Mouse (Mus musculus): ENCODE data around the gene Susd1. TPM values are rescaled to one million over a fixed set of nuclear protein-coding genes. Genes with fewer than 3 reads are reported as not detected.

Susd1 gene
- polyA plus RNA-seq, 1 experiment from 2014 or later, result 3.6 TPM

GRCm38 (mm10) chr4:59388447-59389030 lies 49.9 kb downstream of the Susd1 start:
- H3K27me3 ChIP-seq (ENCODE audit: control insufficient read depth, insufficient read depth, low read length), result no peaks in the 10 kb centered on the region
- peaks cover 6 to 7% of the 10 kb centered on the region in 2 experiments; a peak in 3 of 4 replicates for H3K4me1 ChIP-seq (ENCODE audit: control insufficient read depth in 2 of 2, insufficient read depth in 2 of 2, low read length in 2 of 2)
- no peak for ATAC-seq (ENCODE audit: insufficient number of reproducible peaks, insufficient read depth, low FRiP score, low read depth)
- H3K9ac ChIP-seq (ENCODE audit: low read length), result no peak overlapping the region
- H3K4me3 ChIP-seq (ENCODE audit: control insufficient read depth in 1 of 2, insufficient read depth in 1 of 2, low read depth in 1 of 2, low read length in 2 of 2), result no peak overlapping the region
- 56% methylated on average over 13 of the region's 13 CpGs for WGBS
- no peak overlapping the region for H3K27ac ChIP-seq (replicated peaks in 1 of 2; ENCODE audit: control insufficient read depth in 1 of 2, insufficient read depth in 1 of 2, low read depth in 2 of 2, low read length in 2 of 2)
- no peaks in the 10 kb centered on the region for H3K36me3 ChIP-seq (ENCODE audit: control insufficient read depth, insufficient read depth, low read length)
- no peak overlapping the region for H3K4me2 ChIP-seq (ENCODE audit: low read length)
- H3K9me3 ChIP-seq (ENCODE audit: control insufficient read depth, low read length), result no peaks in the 10 kb centered on the region

DNA sequence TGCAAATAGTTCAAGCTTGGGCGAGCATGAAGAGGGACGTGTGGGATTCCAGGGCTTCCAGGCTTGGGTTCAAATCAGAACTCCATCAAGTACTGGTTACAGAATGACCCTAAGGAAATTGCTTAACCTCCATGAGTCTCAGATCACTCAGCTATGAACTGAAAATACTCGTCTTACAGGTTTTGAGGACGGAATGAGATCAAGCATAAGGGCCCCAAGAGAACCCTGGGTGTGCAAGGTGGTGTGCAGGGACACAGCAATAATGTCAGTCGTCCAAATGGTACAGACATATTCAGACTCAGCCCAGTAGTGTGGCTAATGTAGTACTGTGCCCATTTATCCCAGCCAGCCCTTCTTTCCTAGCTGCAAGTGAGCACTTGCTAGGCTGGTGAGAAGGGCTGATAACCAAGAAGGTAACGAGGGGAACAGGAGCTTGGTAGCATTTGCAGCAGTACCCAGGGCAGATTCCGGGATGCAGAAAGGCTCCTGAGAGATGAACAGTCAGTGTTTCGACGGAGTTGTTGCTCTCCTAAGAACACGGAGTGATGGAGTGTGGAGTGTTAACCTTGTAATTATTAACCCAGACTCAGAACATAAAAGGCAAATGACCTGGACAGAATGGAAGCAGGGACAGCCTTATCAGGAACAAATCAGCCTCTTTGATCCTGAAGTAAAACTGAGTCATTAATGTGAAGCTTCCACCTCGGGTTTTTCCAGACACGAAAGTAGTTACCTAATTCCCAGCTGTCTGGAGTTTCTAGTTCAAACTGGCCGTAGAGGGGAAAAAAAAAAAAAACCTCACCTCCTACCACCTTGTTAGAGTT lies 50.8 kb downstream of the Susd1 start:
- Histone ChIP-seq H3K27ac (replicated peaks in 1 of 2; ENCODE audit: control insufficient read depth in 1 of 2, insufficient read depth in 1 of 2, low read depth in 2 of 2, low read length in 2 of 2) (no peak overlapping the region), H3K36me3 (ENCODE audit: control insufficient read depth, insufficient read depth, low read length) (no peaks in the 10 kb centered on the region), H3K4me3 (ENCODE audit: control insufficient read depth in 1 of 2, insufficient read depth in 1 of 2, low read depth in 1 of 2, low read length in 2 of 2) (no peak overlapping the region), H3K27me3 (ENCODE audit: control insufficient read depth, insufficient read depth, low read length) (no peaks in the 10 kb centered on the region), H3K9me3 (ENCODE audit: control insufficient read depth, low read length) (no peaks in the 10 kb centered on the region), H3K9ac (ENCODE audit: low read length) (no peak overlapping the region), H3K4me1 (ENCODE audit: control insufficient read depth in 2 of 2, insufficient read depth in 2 of 2, low read length in 2 of 2) (peaks cover 6 to 7% of the 10 kb centered on the region in 2 experiments; a peak in 3 of 4 replicates), H3K4me2 (ENCODE audit: low read length) (no peak overlapping the region)
- WGBS, result 70% methylated on average over 13 of the region's 13 CpGs
- no peak for ATAC-seq (ENCODE audit: insufficient number of reproducible peaks, insufficient read depth, low FRiP score, low read depth)

- Histone ChIP-seq H3K4me1 (ENCODE audit: control insufficient read depth in 2 of 2, insufficient read depth in 2 of 2, low read length in 2 of 2) (peaks cover 6 to 7% of the 10 kb centered on the region in 2 experiments; a peak in 3 of 4 replicates), H3K36me3 (ENCODE audit: control insufficient read depth, insufficient read depth, low read length) (no peaks in the 10 kb centered on the region), H3K27me3 (ENCODE audit: control insufficient read depth, insufficient read depth, low read length) (no peaks in the 10 kb centered on the region), H3K4me3 (ENCODE audit: control insufficient read depth in 1 of 2, insufficient read depth in 1 of 2, low read depth in 1 of 2, low read length in 2 of 2) (no peak overlapping the region), H3K4me2 (ENCODE audit: low read length) (no peak overlapping the region), H3K27ac (replicated peaks in 1 of 2; ENCODE audit: control insufficient read depth in 1 of 2, insufficient read depth in 1 of 2, low read depth in 2 of 2, low read length in 2 of 2) (no peak overlapping the region), H3K9me3 (ENCODE audit: control insufficient read depth, low read length) (no peaks in the 10 kb centered on the region), H3K9ac (ENCODE audit: low read length) (no peak overlapping the region)
- no peak for ATAC-seq (ENCODE audit: insufficient number of reproducible peaks, insufficient read depth, low FRiP score, low read depth)
- WGBS, result 66% methylated on average over 10 of the region's 10 CpGs
Measured at GRCm38 (mm10) chr4:59385254-59385895, 53.1 kb downstream of the Susd1 start.

- no peak overlapping the region for H3K27ac ChIP-seq (replicated peaks in 1 of 2; ENCODE audit: control insufficient read depth in 1 of 2, insufficient read depth in 1 of 2, low read depth in 2 of 2, low read length in 2 of 2)
- H3K4me3 ChIP-seq (ENCODE audit: control insufficient read depth in 1 of 2, insufficient read depth in 1 of 2, low read depth in 1 of 2, low read length in 2 of 2), result no peak overlapping the region
- H3K4me2 ChIP-seq (ENCODE audit: low read length), result no peak overlapping the region
- no peaks in the 10 kb centered on the region for H3K27me3 ChIP-seq (ENCODE audit: control insufficient read depth, insufficient read depth, low read length)
- H3K36me3 ChIP-seq (ENCODE audit: control insufficient read depth, insufficient read depth, low read length), result no peaks in the 10 kb centered on the region
- H3K4me1 ChIP-seq (ENCODE audit: control insufficient read depth in 2 of 2, insufficient read depth in 2 of 2, low read length in 2 of 2), result peaks cover 6 to 7% of the 10 kb centered on the region in 2 experiments; a peak in 3 of 4 replicates
- 71% methylated on average over 3 of the region's 3 CpGs for WGBS
- H3K9ac ChIP-seq (ENCODE audit: low read length), result no peak overlapping the region
- no peaks in the 10 kb centered on the region for H3K9me3 ChIP-seq (ENCODE audit: control insufficient read depth, low read length)
- no peak for ATAC-seq (ENCODE audit: insufficient number of reproducible peaks, insufficient read depth, low FRiP score, low read depth)
Measured at GRCm38 (mm10) chr4:59383791-59384190, 54.6 kb downstream of the Susd1 start.

DNA sequence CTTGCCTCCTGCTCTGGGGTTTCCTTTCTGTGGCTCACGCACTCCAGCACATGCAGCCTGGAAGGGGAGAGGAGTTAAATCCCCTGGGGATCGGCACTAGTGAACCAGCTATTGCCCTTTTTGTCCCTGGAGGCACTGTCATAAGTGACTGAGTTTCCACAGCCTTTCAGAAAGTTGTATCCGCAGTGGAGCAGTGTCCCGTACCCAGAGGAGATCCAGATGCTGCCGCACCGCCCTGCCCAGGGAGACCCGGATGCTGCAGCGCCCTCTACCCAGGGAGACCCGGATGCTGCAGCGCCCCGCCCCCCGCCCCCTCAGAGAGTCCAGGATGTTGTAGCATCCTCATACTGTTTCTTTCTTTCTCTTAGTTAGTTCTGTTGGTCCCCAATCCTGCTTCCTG lies 56.3 kb downstream of the Susd1 start:
- Histone ChIP-seq H3K27me3 (ENCODE audit: control insufficient read depth, insufficient read depth, low read length) (no peaks in the 10 kb centered on the region), H3K4me3 (ENCODE audit: control insufficient read depth in 1 of 2, insufficient read depth in 1 of 2, low read depth in 1 of 2, low read length in 2 of 2) (no peak overlapping the region), H3K4me1 (ENCODE audit: control insufficient read depth in 2 of 2, insufficient read depth in 2 of 2, low read length in 2 of 2) (peaks cover 6 to 7% of the 10 kb centered on the region in 2 experiments; a peak in 3 of 4 replicates), H3K27ac (replicated peaks in 1 of 2; ENCODE audit: control insufficient read depth in 1 of 2, insufficient read depth in 1 of 2, low read depth in 2 of 2, low read length in 2 of 2) (no peak overlapping the region), H3K36me3 (ENCODE audit: control insufficient read depth, insufficient read depth, low read length) (no peaks in the 10 kb centered on the region), H3K9ac (ENCODE audit: low read length) (no peak overlapping the region), H3K4me2 (ENCODE audit: low read length) (peak overlapping the region; percentile 22), H3K9me3 (ENCODE audit: control insufficient read depth, low read length) (no peaks in the 10 kb centered on the region)
- WGBS, result 36% methylated on average over 12 of the region's 12 CpGs
- no peak for ATAC-seq (ENCODE audit: insufficient number of reproducible peaks, insufficient read depth, low FRiP score, low read depth)

GRCm38 (mm10) chr4:59381007-59381743 lies 57.3 kb downstream of the Susd1 start:
- Histone ChIP-seq H3K9me3 (ENCODE audit: control insufficient read depth, low read length) (no peaks in the 10 kb centered on the region), H3K4me3 (ENCODE audit: control insufficient read depth in 1 of 2, insufficient read depth in 1 of 2, low read depth in 1 of 2, low read length in 2 of 2) (no peak overlapping the region), H3K4me1 (ENCODE audit: control insufficient read depth in 2 of 2, insufficient read depth in 2 of 2, low read length in 2 of 2) (peaks cover 6 to 7% of the 10 kb centered on the region in 2 experiments; a peak in 3 of 4 replicates), H3K9ac (ENCODE audit: low read length) (no peak overlapping the region), H3K36me3 (ENCODE audit: control insufficient read depth, insufficient read depth, low read length) (no peaks in the 10 kb centered on the region), H3K4me2 (ENCODE audit: low read length) (no peak overlapping the region), H3K27me3 (ENCODE audit: control insufficient read depth, insufficient read depth, low read length) (no peaks in the 10 kb centered on the region), H3K27ac (replicated peaks in 1 of 2; ENCODE audit: control insufficient read depth in 1 of 2, insufficient read depth in 1 of 2, low read depth in 2 of 2, low read length in 2 of 2) (no peak overlapping the region)
- 69% methylated on average over 13 of the region's 13 CpGs for whole genome bisulfite sequencing
- 0 out of 2 replicates have a peak, but pooled peaks have one; percentile 67 for ATAC-seq (ENCODE audit: insufficient number of reproducible peaks, insufficient read depth, low FRiP score, low read depth)

DNA sequence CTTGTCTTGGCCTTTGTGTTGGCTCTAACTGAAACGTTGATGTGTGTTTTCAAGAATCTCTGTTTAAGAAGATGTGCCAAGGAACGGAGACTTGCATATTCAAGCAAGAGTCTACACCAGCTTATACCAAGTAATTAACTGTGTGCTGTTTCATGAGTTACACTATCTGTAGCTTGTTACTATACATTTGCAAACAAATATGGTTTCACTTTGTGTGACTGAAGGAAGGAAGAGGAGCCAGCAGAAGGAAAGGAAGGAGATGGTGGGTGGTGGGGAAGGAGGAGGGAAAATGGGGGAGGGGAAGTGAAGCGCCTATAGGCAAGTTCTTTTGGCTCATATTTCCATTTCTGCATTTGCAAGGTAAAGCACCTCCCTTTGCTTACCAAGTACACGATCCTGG lies 58.0 kb downstream of the Susd1 start:
- H3K36me3 ChIP-seq (ENCODE audit: control insufficient read depth, insufficient read depth, low read length), result no peaks in the 10 kb centered on the region
- no peak overlapping the region for H3K27ac ChIP-seq (replicated peaks in 1 of 2; ENCODE audit: control insufficient read depth in 1 of 2, insufficient read depth in 1 of 2, low read depth in 2 of 2, low read length in 2 of 2)
- no peaks in the 10 kb centered on the region for H3K9me3 ChIP-seq (ENCODE audit: control insufficient read depth, low read length)
- ATAC-seq (ENCODE audit: insufficient number of reproducible peaks, insufficient read depth, low FRiP score, low read depth), result no peak
- WGBS, result 79% methylated on average over 4 of the region's 4 CpGs
- no peaks in the 10 kb centered on the region for H3K27me3 ChIP-seq (ENCODE audit: control insufficient read depth, insufficient read depth, low read length)
- no peak overlapping the region for H3K4me2 ChIP-seq (ENCODE audit: low read length)
- H3K4me3 ChIP-seq (ENCODE audit: control insufficient read depth in 1 of 2, insufficient read depth in 1 of 2, low read depth in 1 of 2, low read length in 2 of 2), result no peak overlapping the region
- no peak overlapping the region for H3K9ac ChIP-seq (ENCODE audit: low read length)
- H3K4me1 ChIP-seq (ENCODE audit: control insufficient read depth in 2 of 2, insufficient read depth in 2 of 2, low read length in 2 of 2), result peaks cover 3 to 4% of the 10 kb centered on the region in 2 experiments; a peak in 3 of 4 replicates

Measured in heart, embryonic 14.5 days (tissue).